In the genomic region with DNA sequence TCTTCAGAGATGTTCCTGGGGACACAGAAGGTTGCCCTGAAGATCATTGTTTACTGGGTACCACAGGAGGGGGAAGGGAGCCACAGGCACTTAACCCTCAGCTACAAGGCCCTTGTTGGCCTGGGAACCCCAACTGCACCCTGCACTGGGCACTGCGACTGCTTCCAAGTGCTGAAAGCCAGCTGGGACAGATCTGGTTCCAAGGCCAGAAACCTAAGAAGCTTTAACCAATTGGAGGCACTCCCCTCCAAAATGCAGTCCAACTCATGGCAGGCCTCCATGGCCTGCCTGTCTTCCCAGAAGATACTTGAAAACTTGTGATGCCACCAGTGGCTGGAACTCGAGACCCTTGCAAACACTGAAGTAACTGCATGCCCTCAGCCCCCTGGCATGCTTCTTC, we compare ENCODE assay signal across 20 mouse cellular contexts. TPM values are rescaled to one million over a fixed set of nuclear protein-coding genes. Genes with fewer than 3 reads are reported as not detected.
"Had no signal": no experiment of that assay in that cellular context is flagged by ENCODE, and none has a peak within 500 bp of the region (broad histone marks: within the 10 kb centered on the region; RNA-seq: fewer than 3 reads in every experiment).

No protein-coding gene starts in this region.

- H3K27me3 ChIP-seq: limb, embryonic 12.5 days; limb, embryonic 15.5 days; midbrain, embryonic 12.5 days; midbrain, embryonic 15.5 days; stomach, embryonic 15.5 days had no signal

- H3K36me3 ChIP-seq: midbrain, embryonic 15.5 days had no signal

- H3K4me1 ChIP-seq: stomach, embryonic 15.5 days had no signal

- H3K4me3 ChIP-seq: limb, embryonic 12.5 days; limb, embryonic 15.5 days; midbrain, embryonic 12.5 days; midbrain, embryonic 15.5 days; myocyte; stomach, embryonic 15.5 days had no signal

- H3K27ac ChIP-seq: limb, embryonic 12.5 days; limb, embryonic 15.5 days; liver, embryonic 14.5 days; macrophage; midbrain, embryonic 12.5 days; midbrain, embryonic 15.5 days; stomach, embryonic 15.5 days had no signal

- DNase-seq: kidney, adult 9 months; kidney, postnatal 14 days; kidney, postnatal 4 days; layer of hippocampus, adult 9-11 months; left cerebral cortex, postnatal 4 days; liver, postnatal 0 days; lung, embryonic 14.5 days; right cerebral cortex, postnatal 25 days; spleen, adult 18-20 months; thymus, postnatal 25 days had no signal

- H3K9ac ChIP-seq: limb, embryonic 12.5 days; limb, embryonic 15.5 days; liver, embryonic 14.5 days; liver, postnatal 0 days; lung, embryonic 14.5 days; midbrain, embryonic 12.5 days; midbrain, embryonic 15.5 days; stomach, embryonic 15.5 days had no signal

- ATAC-seq: liver, postnatal 0 days; lung, postnatal 0 days; midbrain, embryonic 15.5 days had no signal

- H3K9me3 ChIP-seq: limb, embryonic 12.5 days; limb, embryonic 15.5 days; midbrain, embryonic 12.5 days; midbrain, embryonic 15.5 days; stomach, embryonic 15.5 days had no signal

- H3K4me2 ChIP-seq: limb, embryonic 12.5 days; limb, embryonic 15.5 days; liver, embryonic 11.5 days; lung, embryonic 14.5 days; midbrain, embryonic 12.5 days; midbrain, embryonic 15.5 days; stomach, embryonic 15.5 days had no signal

RNA-seq across cellular contexts. Expression of a gene that starts 34.9 kb away (rescaled TPM):
- polyA plus RNA-seq: macrophage, myocyte had no signal
